Mouse (Mus musculus) forebrain, embryonic 14.5 days (tissue): ENCODE measurements around the gene Serping1. TPM values are rescaled to one million over a fixed set of nuclear protein-coding genes. Genes with fewer than 3 reads are reported as not detected.
A peak's percentile ranks its signal among the peaks of the same experiment; 100 is the strongest.

ENCODE experiments used
- ATAC-seq: fragments of 200-750 bp; cut with Nextera tagmentation; 2 replicates; pipeline ENCODE4 v1.8.0; 2017; ENCODE audit warnings: mild to moderate bottlenecking, moderate library complexity
- DNase-seq: peaks from one replicate; pipeline ENCODE4 v3.0.0-alpha.2; 2015; ENCODE audit warnings: low spot score
- H3K27ac ChIP-seq: fragments of 300-500 bp; sonication (generic); 2 replicates; pipeline ENCODE4 v1.5.1; 2014; ENCODE audit warnings: low read depth, mild to moderate bottlenecking, control low read depth, low read length, moderate library complexity
- H3K27me3 ChIP-seq: fragments of 300-500 bp; sonication (generic); replicated peaks from 2 replicates; pipeline ENCODE4 v1.6.1; 2014; ENCODE audit warnings: low read length, control low read depth, mixed read lengths; ENCODE audit not compliant: control insufficient read depth, insufficient read depth
- H3K36me3 ChIP-seq: fragments of 300-500 bp; sonication (generic); 2 replicates; pipeline ENCODE4 v1.6.1; 2014; ENCODE audit warnings: low read length, control low read depth; ENCODE audit not compliant: control insufficient read depth, insufficient read depth
- H3K4me1 ChIP-seq: fragments of 300-500 bp; sonication (generic); 2 replicates; pipeline ENCODE4 v1.6.1; 2014; ENCODE audit warnings: antibody characterized with exemption, low read length, control low read depth; ENCODE audit not compliant: control insufficient read depth, insufficient read depth
- H3K4me2 ChIP-seq: fragments of 300-500 bp; sonication (generic); 2 replicates; pipeline ENCODE4 v1.6.1; 2014; ENCODE audit warnings: mild to moderate bottlenecking, control low read depth, low read length
- H3K4me3 ChIP-seq: fragments of 300-500 bp; sonication (generic); 2 replicates; pipeline ENCODE4 v1.5.1; 2014; ENCODE audit warnings: low read depth, low read length, control low read depth
- H3K9ac ChIP-seq: fragments of 300-500 bp; sonication (generic); 2 replicates; pipeline ENCODE4 v1.6.1; 2014; ENCODE audit warnings: mild to moderate bottlenecking, low read length, control low read depth, moderate library complexity
- H3K9me3 ChIP-seq: fragments of 300-500 bp; sonication (generic); replicated peaks from 2 replicates; pipeline ENCODE4 v1.6.1; 2016; ENCODE audit warnings: low read length, control low read depth, mixed read lengths; ENCODE audit not compliant: control insufficient read depth
- WGBS: fragments of 180-500 bp; shearing (Covaris S2); extraction: QIAGEN DNeasy Blood & Tissue Kit; methylation state at CpG from one replicate; pipeline ENCODE4 v1.1.7; 2014; 5-methylcytosine and 5-hydroxymethylcytosine counted together
- polyA plus RNA-seq: library from polyadenylated mRNA; unstranded; fragments of >200 nt; fragmentation: Nextera tagmentation; extraction: Ambion mirVana; gene quantifications from 2 replicates; pipeline ENCODE4 v1.2.1, GENCODE M21; 2014

The Serping1 gene
- polyA plus RNA-seq, 1 experiment from 2014 or later = 32.7 TPM

DNA sequence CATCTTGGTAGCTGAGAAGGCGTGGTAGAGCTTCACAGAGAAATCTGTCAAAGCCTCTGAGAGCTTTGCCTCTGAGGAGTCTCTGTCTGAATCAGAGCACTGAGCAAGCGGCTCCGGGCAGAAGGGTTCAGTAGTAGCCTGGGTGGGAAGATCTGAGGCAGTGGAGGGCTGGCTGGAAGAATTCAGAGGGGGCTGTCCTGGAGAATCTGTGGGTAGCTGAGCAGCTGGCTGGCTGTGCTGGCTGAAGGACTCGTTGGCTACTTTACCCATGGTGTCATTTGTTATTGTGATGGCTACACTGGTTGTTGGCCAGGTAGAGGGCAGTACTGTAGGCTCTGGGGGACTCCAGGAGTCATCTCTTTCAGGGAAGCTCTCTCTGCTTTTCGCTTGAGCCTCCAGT is 2.0 kb downstream of the Serping1 start:
- no peak overlapping the region for H3K9ac ChIP-seq
- WGBS = 82% methylated on average over 5 of the region's 5 CpGs
- no peak for ATAC-seq

GRCm38 (mm10) chr2:84772454-84772853 is 2.8 kb downstream of the Serping1 start:
- Histone ChIP-seq H3K4me2 (no peak overlapping the region), H3K36me3 (no peaks in the 10 kb centered on the region), H3K4me3 (no peak overlapping the region), H3K9me3 (no peaks in the 10 kb centered on the region), H3K27me3 (no peaks in the 10 kb centered on the region), H3K9ac (no peak overlapping the region), H3K4me1 (peaks cover 9% of the 10 kb centered on the region), H3K27ac (no peak overlapping the region)
- ATAC-seq (no peak), DNase-seq (no peak)
- 95% methylated on average over 4 of the region's 4 CpGs for WGBS

More for the DNA sequence above, 2.0 kb downstream of the Serping1 start:
- H3K27me3 ChIP-seq = no peaks in the 10 kb centered on the region
- no peak overlapping the region for H3K27ac ChIP-seq
- H3K4me2 ChIP-seq = no peak overlapping the region
- DNase-seq = no peak
- no peaks in the 10 kb centered on the region for H3K9me3 ChIP-seq
- H3K36me3 ChIP-seq = no peaks in the 10 kb centered on the region
- H3K4me1 ChIP-seq = peaks cover 9% of the 10 kb centered on the region
- H3K4me3 ChIP-seq = no peak overlapping the region

GRCm38 (mm10) chr2:84770501-84770900 is 4.7 kb downstream of the Serping1 start:
- H3K9ac ChIP-seq = no peak overlapping the region
- 77% methylated on average over 6 of the region's 6 CpGs for WGBS
- H3K4me2 ChIP-seq = no peak overlapping the region
- H3K9me3 ChIP-seq = no peaks in the 10 kb centered on the region
- ATAC-seq (no peak), DNase-seq (no peak)
- peaks cover 9% of the 10 kb centered on the region for H3K4me1 ChIP-seq
- H3K36me3 ChIP-seq = no peaks in the 10 kb centered on the region
- H3K4me3 ChIP-seq = no peak overlapping the region
- no peaks in the 10 kb centered on the region for H3K27me3 ChIP-seq
- no peak overlapping the region for H3K27ac ChIP-seq

GRCm38 (mm10) chr2:84762818-84763217 is 12.4 kb downstream of the Serping1 start:
- Histone ChIP-seq H3K27me3 (no peaks in the 10 kb centered on the region), H3K36me3 (no peaks in the 10 kb centered on the region), H3K9me3 (no peaks in the 10 kb centered on the region), H3K4me2 (no peak overlapping the region), H3K4me1 (no peaks in the 10 kb centered on the region), H3K9ac (no peak overlapping the region), H3K27ac (no peak overlapping the region), H3K4me3 (no peak overlapping the region)
- no peak for DNase-seq
- ATAC-seq = no peak
- WGBS = 55% methylated on average over 1 of the region's 1 CpGs

- no peak overlapping the region for H3K4me3 ChIP-seq
- no peaks in the 10 kb centered on the region for H3K27me3 ChIP-seq
- no peaks in the 10 kb centered on the region for H3K4me1 ChIP-seq
- H3K27ac ChIP-seq = no peak overlapping the region
- WGBS = 24% methylated on average over 4 of the region's 4 CpGs
- H3K4me2 ChIP-seq = no peak overlapping the region
- DNase-seq (no peak), ATAC-seq (no peak)
- H3K9me3 ChIP-seq = no peaks in the 10 kb centered on the region
- H3K36me3 ChIP-seq = no peaks in the 10 kb centered on the region
- H3K9ac ChIP-seq = no peak overlapping the region
Observed at GRCm38 (mm10) chr2:84762295-84762694, 12.9 kb downstream of the Serping1 start.

DNA sequence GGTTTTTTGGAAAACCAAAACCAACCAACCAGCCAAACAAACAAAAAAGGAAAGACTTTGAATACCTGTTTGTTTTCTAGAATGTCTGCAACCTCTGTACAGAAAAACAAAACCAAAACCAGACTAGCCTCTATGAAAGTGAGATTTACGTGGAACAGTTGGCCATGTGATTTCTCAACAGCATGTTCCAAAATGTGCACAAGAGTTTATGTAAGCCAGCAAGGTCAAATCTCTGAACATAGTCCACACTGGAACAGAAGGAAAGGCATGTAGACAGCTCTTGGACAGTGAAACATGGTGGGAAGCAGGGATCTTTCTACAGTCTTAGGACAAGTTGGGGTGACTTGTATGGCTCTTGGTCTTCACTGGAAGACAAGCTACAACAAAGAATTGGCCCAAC is 13.4 kb downstream of the Serping1 start:
- no peak for ATAC-seq
- WGBS = 85% methylated on average over 1 of the region's 1 CpGs
- Histone ChIP-seq H3K27ac (no peak overlapping the region), H3K27me3 (no peaks in the 10 kb centered on the region), H3K9me3 (no peaks in the 10 kb centered on the region), H3K4me3 (no peak overlapping the region), H3K4me1 (no peaks in the 10 kb centered on the region), H3K4me2 (no peak overlapping the region), H3K9ac (no peak overlapping the region), H3K36me3 (no peaks in the 10 kb centered on the region)
- no peak for DNase-seq

- no peaks in the 10 kb centered on the region for H3K9me3 ChIP-seq
- H3K36me3 ChIP-seq = no peaks in the 10 kb centered on the region
- no peaks in the 10 kb centered on the region for H3K4me1 ChIP-seq
- no peak overlapping the region for H3K27ac ChIP-seq
- 87% methylated on average over 3 of the region's 3 CpGs for WGBS
- H3K9ac ChIP-seq = no peak overlapping the region
- no peak overlapping the region for H3K4me2 ChIP-seq
- no peaks in the 10 kb centered on the region for H3K27me3 ChIP-seq
- DNase-seq (no peak), ATAC-seq (no peak)
- H3K4me3 ChIP-seq = no peak overlapping the region
Observed at GRCm38 (mm10) chr2:84761309-84761708, 13.9 kb downstream of the Serping1 start.

GRCm38 (mm10) chr2:84760777-84761176 is 14.5 kb downstream of the Serping1 start:
- Histone ChIP-seq H3K27ac (no peak overlapping the region), H3K9me3 (no peaks in the 10 kb centered on the region), H3K4me2 (no peak overlapping the region), H3K36me3 (no peaks in the 10 kb centered on the region), H3K4me1 (no peaks in the 10 kb centered on the region), H3K27me3 (no peaks in the 10 kb centered on the region), H3K9ac (no peak overlapping the region), H3K4me3 (no peak overlapping the region)
- no peak for ATAC-seq
- WGBS = 75% methylated on average over 8 of the region's 8 CpGs
- no peak for DNase-seq

DNA sequence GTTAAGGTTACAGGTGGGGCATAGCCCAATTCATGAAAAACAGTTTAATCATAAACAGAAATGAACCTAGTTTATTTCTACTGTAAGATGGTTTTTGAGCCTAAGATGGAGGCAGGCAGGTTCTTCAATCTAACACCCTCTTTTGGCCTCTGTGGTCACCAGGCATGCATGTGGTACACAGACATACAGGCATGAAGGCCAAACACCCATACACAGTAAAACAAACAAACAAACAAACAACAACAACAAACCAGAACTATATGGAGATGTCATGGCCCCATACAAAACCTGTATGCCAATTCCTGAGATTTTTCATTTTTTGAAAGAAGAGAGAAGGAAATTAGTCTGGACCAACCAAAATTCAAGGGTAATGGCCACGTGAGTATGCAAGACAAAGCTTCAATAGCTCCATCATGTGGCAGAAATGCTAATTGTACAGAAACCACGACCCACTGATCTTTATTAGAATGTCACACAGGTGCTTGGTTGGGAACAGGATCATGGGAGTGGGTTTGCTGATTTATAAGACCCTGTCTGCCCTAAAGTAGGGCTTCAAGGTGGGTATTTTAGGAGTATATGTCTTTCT is 16.6 kb downstream of the Serping1 start:
- Histone ChIP-seq H3K9me3 (no peaks in the 10 kb centered on the region), H3K4me2 (no peak overlapping the region), H3K4me3 (no peak overlapping the region), H3K4me1 (no peaks in the 10 kb centered on the region), H3K9ac (no peak overlapping the region), H3K36me3 (no peaks in the 10 kb centered on the region), H3K27me3 (no peaks in the 10 kb centered on the region), H3K27ac (no peak overlapping the region)
- peak; percentile 79 for DNase-seq
- ATAC-seq = peak; percentile 86
- 0% methylated on average over 2 of the region's 2 CpGs for WGBS
